Mouse (Mus musculus) bone marrow, adult 2 months (tissue): Measurements from ENCODE around the gene Fance.

Source experiments
- CTCF ChIP-seq: fragments of 200-500 bp; IDR thresholded peaks from 2 replicates; pipeline ENCODE4 v1.5.1; 2011; ENCODE audit warnings: low read length, control low read depth; ENCODE audit not compliant: control insufficient read depth, insufficient read depth
- POLR2A ChIP-seq: fragments of 200-500 bp; IDR thresholded peaks from 2 replicates; pipeline ENCODE4 v1.6.1; 2011; ENCODE audit warnings: low read depth, mild to moderate bottlenecking, control low read depth, low read length, borderline replicate concordance; ENCODE audit not compliant: control insufficient read depth

GRCm38 (mm10) chr17:28300850-28301249, 12.5 kb upstream of the Fance start:
- TF ChIP-seq POLR2A (no peak), CTCF (no peak)
